Mouse (Mus musculus): ENCODE data around the gene Tspo2. TPM values are rescaled to one million over a fixed set of nuclear protein-coding genes. Genes with fewer than 3 reads are reported as not detected.

Tspo2 gene
- 0.34 TPM in 1 of 2 replicates, not detected in the other for polyA plus RNA-seq (2014; fragmentation: Nextera tagmentation; extraction: Ambion mirVana)

DNA sequence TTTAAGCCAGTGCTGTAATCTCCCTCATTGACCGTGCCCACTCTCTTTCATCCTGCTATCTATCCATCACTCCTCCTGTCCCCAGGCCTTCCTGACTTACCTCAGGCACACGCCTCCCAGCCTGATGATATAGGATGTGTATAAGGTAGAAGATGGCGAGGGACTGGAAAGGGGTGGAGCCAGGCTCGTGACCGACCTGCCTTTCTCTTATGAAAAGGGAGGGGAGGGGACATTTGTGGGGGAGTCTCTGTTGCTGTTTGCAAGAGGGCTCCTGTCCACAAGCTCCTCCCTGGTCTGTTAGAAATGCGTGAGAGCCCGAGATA, at the start of gene Tspo2:
Tspo2 (minus strand) TSS at position 170 of the 323 bp plus-strand sequence.
- no peaks in the 10 kb centered on the region for H3K4me1 ChIP-seq (ENCODE audit: control insufficient read depth, insufficient read depth, low read length)
- 65% methylated on average over 7 of the region's 7 CpGs for WGBS
- ATAC-seq (ENCODE audit: insufficient read depth, low FRiP score, low TSS enrichment) (no peak), DNase-seq (ENCODE audit: low spot score) (no peak)
- H3K4me2 ChIP-seq (ENCODE audit: low read depth), result no peak within 1 kb of the TSS
- no peaks in the 10 kb centered on the region for H3K36me3 ChIP-seq (ENCODE audit: control insufficient read depth, insufficient read depth, low read length)
- no peak within 1 kb of the TSS for H3K4me3 ChIP-seq (ENCODE audit: low read depth, low read length)
- no peak within 1 kb of the TSS for H3K9ac ChIP-seq (ENCODE audit: low read length)
- H3K27ac ChIP-seq (ENCODE audit: low read depth, low read length), result no peak within 1 kb of the TSS
- no peaks in the 10 kb centered on the region for H3K27me3 ChIP-seq (ENCODE audit: control insufficient read depth, insufficient read depth, low read length)
- no peaks in the 10 kb centered on the region for H3K9me3 ChIP-seq (ENCODE audit: control insufficient read depth, low read length)

DNA sequence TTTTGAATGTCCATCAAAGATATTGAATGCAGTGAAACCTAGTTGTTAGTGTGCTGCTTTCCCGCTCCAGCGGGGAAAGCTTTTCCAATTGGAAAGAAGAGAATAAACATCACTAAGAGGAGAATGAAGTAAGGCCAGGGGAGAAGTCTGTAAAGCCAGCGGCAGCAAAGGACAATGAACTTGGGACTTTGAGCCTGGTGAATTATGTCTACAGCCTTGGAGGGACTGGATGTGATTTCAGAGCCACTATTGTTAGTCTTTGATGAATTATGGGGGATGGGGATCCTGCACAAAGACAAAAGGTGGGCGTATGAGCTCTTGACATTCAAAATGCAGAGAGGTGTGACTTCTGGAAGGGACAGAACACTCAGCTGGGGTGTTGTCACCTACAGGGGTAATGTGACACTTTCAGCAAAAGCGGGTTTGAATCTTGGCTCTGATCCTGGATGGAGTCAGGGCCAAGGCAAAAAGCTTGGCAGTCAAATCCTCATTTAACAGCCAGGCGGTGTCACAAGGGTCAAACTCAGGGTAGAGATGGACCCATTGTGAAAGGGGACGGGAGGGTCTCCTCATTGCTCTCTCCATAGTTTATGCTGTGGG, 49.6 kb upstream of the Tspo2 start:
- H3K9ac ChIP-seq (ENCODE audit: low read length), result no peak overlapping the region
- ATAC-seq (ENCODE audit: insufficient read depth, low FRiP score, low TSS enrichment), result no peak

DNA sequence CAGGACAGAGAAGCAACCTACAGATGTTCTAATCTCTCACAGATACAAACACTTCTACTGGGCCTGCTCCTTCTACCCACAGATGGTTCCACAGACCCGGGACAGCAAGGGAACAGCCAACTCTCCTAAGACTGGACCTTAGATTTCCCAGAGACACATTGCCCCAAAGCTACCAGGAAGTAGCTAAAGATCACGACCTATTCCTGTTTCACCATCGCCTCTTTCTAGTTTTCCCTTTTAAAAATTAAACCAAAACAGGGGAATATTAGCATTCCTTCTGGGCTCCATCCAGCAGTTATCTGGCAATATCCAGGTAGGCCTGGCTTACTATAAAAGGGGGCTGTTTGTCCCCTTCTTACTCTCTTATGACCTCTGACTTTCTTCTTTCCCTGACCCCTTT, 46.7 kb upstream of the Tspo2 start:
- ATAC-seq (ENCODE audit: insufficient read depth, low FRiP score, low TSS enrichment), result no peak
- 74% methylated on average over 3 of the region's 3 CpGs for WGBS

More for the DNA sequence above, 49.6 kb upstream of the Tspo2 start:
- Histone ChIP-seq H3K36me3 (ENCODE audit: control insufficient read depth, insufficient read depth, low read length) (no peaks in the 10 kb centered on the region), H3K4me1 (ENCODE audit: control insufficient read depth, insufficient read depth, low read length) (peaks cover 10% of the 10 kb centered on the region), H3K27me3 (ENCODE audit: control insufficient read depth, insufficient read depth, low read length) (no peaks in the 10 kb centered on the region), H3K4me3 (ENCODE audit: low read depth, low read length) (no peak overlapping the region), H3K9me3 (ENCODE audit: control insufficient read depth, low read length) (no peaks in the 10 kb centered on the region), H3K27ac (ENCODE audit: low read depth, low read length) (no peak overlapping the region), H3K4me2 (ENCODE audit: low read depth) (no peak overlapping the region)
- no peak for DNase-seq (ENCODE audit: low spot score)
- WGBS, result 71% methylated on average over 7 of the region's 7 CpGs

DNA sequence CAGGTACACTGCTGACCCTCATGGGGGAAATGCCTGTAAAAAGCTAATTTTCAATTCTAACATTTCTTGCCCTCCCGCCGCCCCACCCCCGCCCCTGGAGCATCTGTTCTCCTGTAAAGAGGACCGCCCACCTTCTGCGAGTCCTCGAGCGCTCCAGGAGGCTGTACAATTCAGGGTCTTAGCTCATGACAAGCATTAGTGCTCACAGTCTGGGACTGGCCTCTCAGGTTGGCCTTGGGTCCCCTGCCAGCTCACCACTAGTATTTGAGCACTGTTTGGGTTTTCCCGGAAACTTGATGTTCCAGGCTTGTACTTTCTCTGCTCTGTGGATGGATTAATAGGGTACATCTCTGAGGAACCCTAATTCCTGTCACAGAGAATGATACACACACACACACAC, 42.7 kb upstream of the Tspo2 start:
- H3K9me3 ChIP-seq (ENCODE audit: control insufficient read depth, low read length), result no peaks in the 10 kb centered on the region
- DNase-seq (ENCODE audit: low spot score), result no peak
- H3K27me3 ChIP-seq (ENCODE audit: control insufficient read depth, insufficient read depth, low read length), result no peaks in the 10 kb centered on the region
- H3K27ac ChIP-seq (ENCODE audit: low read depth, low read length), result no peak overlapping the region
- H3K4me1 ChIP-seq (ENCODE audit: control insufficient read depth, insufficient read depth, low read length), result no peaks in the 10 kb centered on the region
- no peaks in the 10 kb centered on the region for H3K36me3 ChIP-seq (ENCODE audit: control insufficient read depth, insufficient read depth, low read length)
- WGBS, result 69% methylated on average over 8 of the region's 8 CpGs
- H3K9ac ChIP-seq (ENCODE audit: low read length), result no peak overlapping the region
- H3K4me3 ChIP-seq (ENCODE audit: low read depth, low read length), result no peak overlapping the region
- ATAC-seq (ENCODE audit: insufficient read depth, low FRiP score, low TSS enrichment), result no peak
- H3K4me2 ChIP-seq (ENCODE audit: low read depth), result no peak overlapping the region

More for the DNA sequence above, 46.7 kb upstream of the Tspo2 start:
- Histone ChIP-seq H3K27me3 (ENCODE audit: control insufficient read depth, insufficient read depth, low read length) (no peaks in the 10 kb centered on the region), H3K4me1 (ENCODE audit: control insufficient read depth, insufficient read depth, low read length) (no peaks in the 10 kb centered on the region), H3K4me2 (ENCODE audit: low read depth) (no peak overlapping the region), H3K36me3 (ENCODE audit: control insufficient read depth, insufficient read depth, low read length) (no peaks in the 10 kb centered on the region), H3K9me3 (ENCODE audit: control insufficient read depth, low read length) (no peaks in the 10 kb centered on the region), H3K4me3 (ENCODE audit: low read depth, low read length) (no peak overlapping the region), H3K9ac (ENCODE audit: low read length) (no peak overlapping the region), H3K27ac (ENCODE audit: low read depth, low read length) (no peak overlapping the region)
- DNase-seq (ENCODE audit: low spot score), result no peak

DNA sequence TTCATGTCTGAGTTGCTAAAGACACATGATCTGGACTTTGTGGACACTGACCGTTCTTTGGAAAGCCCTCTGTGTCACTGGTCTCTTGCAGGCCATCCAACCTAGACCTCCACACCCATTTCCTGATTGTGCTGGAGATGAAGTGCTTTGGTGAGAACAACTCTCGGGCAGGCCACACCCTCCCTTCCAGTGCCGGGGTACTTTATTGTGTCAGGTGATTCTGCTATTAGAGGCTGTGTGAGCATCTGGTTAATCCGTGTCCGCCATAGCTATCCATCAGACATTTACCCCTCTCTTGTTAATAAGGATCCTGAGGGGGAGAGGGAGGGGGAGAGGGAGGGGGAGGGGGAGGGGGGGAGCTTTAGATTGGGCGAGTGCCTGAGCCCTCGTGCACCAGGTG, 42.3 kb upstream of the Tspo2 start:
- no peaks in the 10 kb centered on the region for H3K36me3 ChIP-seq (ENCODE audit: control insufficient read depth, insufficient read depth, low read length)
- ATAC-seq (ENCODE audit: insufficient read depth, low FRiP score, low TSS enrichment) (no peak), DNase-seq (ENCODE audit: low spot score) (no peak)
- no peak overlapping the region for H3K27ac ChIP-seq (ENCODE audit: low read depth, low read length)
- no peaks in the 10 kb centered on the region for H3K27me3 ChIP-seq (ENCODE audit: control insufficient read depth, insufficient read depth, low read length)
- H3K4me3 ChIP-seq (ENCODE audit: low read depth, low read length), result no peak overlapping the region
- no peak overlapping the region for H3K9ac ChIP-seq (ENCODE audit: low read length)
- WGBS, result 55% methylated on average over 5 of the region's 7 CpGs
- no peak overlapping the region for H3K4me2 ChIP-seq (ENCODE audit: low read depth)
- no peaks in the 10 kb centered on the region for H3K9me3 ChIP-seq (ENCODE audit: control insufficient read depth, low read length)
- H3K4me1 ChIP-seq (ENCODE audit: control insufficient read depth, insufficient read depth, low read length), result no peaks in the 10 kb centered on the region

DNA sequence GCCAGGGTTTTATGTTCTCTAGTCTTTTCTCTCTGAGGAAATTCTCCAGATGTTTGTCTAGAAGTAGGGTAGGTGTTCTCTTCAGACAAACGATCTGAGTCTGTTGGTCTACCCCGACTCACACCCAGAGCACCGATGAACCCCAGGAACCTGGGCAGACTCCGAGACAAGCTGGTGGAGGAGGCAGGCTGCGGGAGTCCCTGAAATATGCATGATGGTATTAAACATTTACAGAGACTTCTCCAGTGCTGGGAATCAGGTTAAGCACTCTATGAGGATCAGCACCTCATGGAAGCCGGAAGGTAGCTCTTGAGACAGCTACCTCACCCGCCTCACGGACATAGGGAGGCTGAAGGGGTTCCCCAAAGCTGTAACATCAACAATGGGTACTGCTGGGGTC, 41.3 kb upstream of the Tspo2 start:
- no peak overlapping the region for H3K4me2 ChIP-seq (ENCODE audit: low read depth)
- 97% methylated on average over 8 of the region's 8 CpGs for WGBS
- DNase-seq (ENCODE audit: low spot score) (no peak), ATAC-seq (ENCODE audit: insufficient read depth, low FRiP score, low TSS enrichment) (no peak)
- H3K27me3 ChIP-seq (ENCODE audit: control insufficient read depth, insufficient read depth, low read length), result no peaks in the 10 kb centered on the region
- no peaks in the 10 kb centered on the region for H3K4me1 ChIP-seq (ENCODE audit: control insufficient read depth, insufficient read depth, low read length)
- no peak overlapping the region for H3K9ac ChIP-seq (ENCODE audit: low read length)
- no peak overlapping the region for H3K27ac ChIP-seq (ENCODE audit: low read depth, low read length)
- H3K9me3 ChIP-seq (ENCODE audit: control insufficient read depth, low read length), result no peaks in the 10 kb centered on the region
- H3K36me3 ChIP-seq (ENCODE audit: control insufficient read depth, insufficient read depth, low read length), result no peaks in the 10 kb centered on the region
- H3K4me3 ChIP-seq (ENCODE audit: low read depth, low read length), result no peak overlapping the region

DNA sequence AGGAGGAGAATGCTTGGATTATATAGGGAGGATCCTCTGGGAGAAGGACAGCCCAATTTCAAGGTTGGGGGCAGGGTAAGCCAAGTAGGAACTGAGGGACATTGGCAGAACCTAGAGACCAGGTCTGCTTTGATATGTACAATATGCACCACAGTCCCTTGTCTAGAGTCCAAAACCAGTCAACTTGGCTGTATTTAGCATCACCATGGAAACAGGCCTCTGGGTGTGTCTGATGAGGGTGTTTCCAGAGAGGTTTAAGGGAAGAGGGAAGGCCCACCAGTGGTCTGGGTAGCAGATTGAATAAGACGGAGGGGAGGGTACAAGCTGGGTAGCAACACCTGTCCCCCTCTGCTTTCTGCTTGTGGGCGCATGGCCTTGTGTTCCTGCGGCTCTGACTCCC, 38.1 kb upstream of the Tspo2 start:
- H3K9me3 ChIP-seq (ENCODE audit: control insufficient read depth, low read length), result no peaks in the 10 kb centered on the region
- WGBS, result 86% methylated on average over 3 of the region's 3 CpGs
- no peak for ATAC-seq (ENCODE audit: insufficient read depth, low FRiP score, low TSS enrichment)

DNA sequence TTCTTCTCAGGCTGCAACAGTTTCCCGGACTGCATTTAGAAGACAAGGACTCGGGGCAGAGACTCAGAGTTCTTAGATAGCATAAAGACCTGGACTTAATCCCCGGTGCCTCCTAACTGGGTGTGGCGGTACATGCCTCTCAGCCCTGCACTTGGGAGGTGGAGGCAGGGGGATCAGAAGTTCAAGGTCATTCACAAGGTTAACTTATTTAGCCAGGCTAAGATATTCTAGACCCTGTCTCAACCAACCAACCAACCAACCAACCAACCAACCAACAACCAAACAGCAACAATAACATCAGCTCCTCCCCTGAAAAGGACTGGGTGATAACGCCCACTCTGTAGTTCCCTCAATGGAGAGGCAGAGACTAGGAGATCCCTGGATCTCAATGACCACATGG, 32.9 kb upstream of the Tspo2 start:
- Histone ChIP-seq H3K36me3 (ENCODE audit: control insufficient read depth, insufficient read depth, low read length) (no peaks in the 10 kb centered on the region), H3K27ac (ENCODE audit: low read depth, low read length) (no peak overlapping the region), H3K4me3 (ENCODE audit: low read depth, low read length) (no peak overlapping the region), H3K27me3 (ENCODE audit: control insufficient read depth, insufficient read depth, low read length) (no peaks in the 10 kb centered on the region), H3K4me1 (ENCODE audit: control insufficient read depth, insufficient read depth, low read length) (no peaks in the 10 kb centered on the region), H3K9ac (ENCODE audit: low read length) (no peak overlapping the region), H3K9me3 (ENCODE audit: control insufficient read depth, low read length) (no peaks in the 10 kb centered on the region), H3K4me2 (ENCODE audit: low read depth) (no peak overlapping the region)
- DNase-seq (ENCODE audit: low spot score) (no peak), ATAC-seq (ENCODE audit: insufficient read depth, low FRiP score, low TSS enrichment) (no peak)
- WGBS, result 94% methylated on average over 5 of the region's 5 CpGs

More for the DNA sequence above, 38.1 kb upstream of the Tspo2 start:
- H3K27me3 ChIP-seq (ENCODE audit: control insufficient read depth, insufficient read depth, low read length), result no peaks in the 10 kb centered on the region
- DNase-seq (ENCODE audit: low spot score), result no peak
- H3K4me2 ChIP-seq (ENCODE audit: low read depth), result no peak overlapping the region
- H3K4me3 ChIP-seq (ENCODE audit: low read depth, low read length), result no peak overlapping the region
- no peaks in the 10 kb centered on the region for H3K36me3 ChIP-seq (ENCODE audit: control insufficient read depth, insufficient read depth, low read length)
- H3K27ac ChIP-seq (ENCODE audit: low read depth, low read length), result no peak overlapping the region
- no peak overlapping the region for H3K9ac ChIP-seq (ENCODE audit: low read length)
- no peaks in the 10 kb centered on the region for H3K4me1 ChIP-seq (ENCODE audit: control insufficient read depth, insufficient read depth, low read length)

DNA sequence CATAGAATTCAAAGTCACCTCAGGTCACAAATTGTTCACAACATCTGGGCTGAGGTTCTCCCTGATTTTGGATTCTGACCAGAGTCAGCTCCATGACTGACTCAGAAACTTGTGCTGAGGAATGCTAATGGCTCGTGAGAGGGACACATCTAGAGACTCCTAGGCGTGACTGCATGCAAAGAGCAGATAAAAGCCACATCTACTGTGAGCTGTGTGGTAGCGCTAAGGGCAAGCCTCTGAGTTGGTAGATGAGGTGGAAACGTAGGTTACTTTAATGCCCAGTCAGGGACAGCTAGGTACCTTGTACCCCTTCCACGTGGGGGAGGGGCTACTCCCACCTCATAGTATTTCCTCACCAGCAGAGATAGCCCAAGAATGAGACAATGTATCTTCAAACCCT, 32.4 kb upstream of the Tspo2 start:
- H3K27me3 ChIP-seq (ENCODE audit: control insufficient read depth, insufficient read depth, low read length), result no peaks in the 10 kb centered on the region
- no peak overlapping the region for H3K4me3 ChIP-seq (ENCODE audit: low read depth, low read length)
- no peak for DNase-seq (ENCODE audit: low spot score)
- no peaks in the 10 kb centered on the region for H3K9me3 ChIP-seq (ENCODE audit: control insufficient read depth, low read length)
- H3K4me1 ChIP-seq (ENCODE audit: control insufficient read depth, insufficient read depth, low read length), result no peaks in the 10 kb centered on the region
- no peak overlapping the region for H3K4me2 ChIP-seq (ENCODE audit: low read depth)
- H3K36me3 ChIP-seq (ENCODE audit: control insufficient read depth, insufficient read depth, low read length), result no peaks in the 10 kb centered on the region
- H3K27ac ChIP-seq (ENCODE audit: low read depth, low read length), result no peak overlapping the region
- H3K9ac ChIP-seq (ENCODE audit: low read length), result no peak overlapping the region
- WGBS, result 87% methylated on average over 5 of the region's 5 CpGs
- ATAC-seq (ENCODE audit: insufficient read depth, low FRiP score, low TSS enrichment), result no peak

Measured in neural tube, embryonic 11.5 days (tissue).